Mouse (Mus musculus) heart, postnatal 10 days (tissue): Measurements from ENCODE around the gene Tmem115. TPM values are rescaled to one million over a fixed set of nuclear protein-coding genes. Genes with fewer than 3 reads are reported as not detected.

Experiments
- DNase-seq, 2 experiments: peaks; one replicate each; pipeline ENCODE4 v3.0.0; 2021
- intact Hi-C: fragments of 180-260 bp; cut with DNase I; formaldehyde crosslinking; loops from one replicate; pipeline ENCODE4 v1.15.1; 2025
- total RNA-seq, 2 experiments: library from RNA; stranded (reverse); gene quantifications; 2 replicates each; pipeline ENCODE4 v1.2.3; 2021

Gene Tmem115
- total RNA-seq, 2 experiments from 2014 or later = 25.0 to 26.5 TPM

DNA sequence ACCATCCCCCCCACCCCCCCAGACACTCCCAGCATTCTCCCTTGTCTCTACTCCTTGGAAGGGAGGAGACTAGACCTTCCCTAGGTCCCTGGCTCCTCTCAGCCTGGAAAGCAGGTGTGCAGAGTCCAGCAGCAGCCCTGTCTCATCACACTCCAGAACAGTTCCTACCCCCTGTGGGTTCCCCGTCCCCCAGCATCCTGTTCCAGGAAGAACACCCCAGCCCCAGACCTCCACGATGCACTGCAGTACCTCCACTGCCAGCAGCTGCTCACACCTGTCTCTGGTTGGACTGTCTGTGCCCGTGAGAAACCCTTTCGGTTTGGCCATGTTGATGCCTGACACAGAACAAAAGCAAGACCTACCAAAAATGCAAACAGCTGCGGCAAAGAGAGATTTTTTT, 12.6 kb upstream of the Tmem115 start:
- intact Hi-C loops = no loop called here
- no peak for DNase-seq

DNA sequence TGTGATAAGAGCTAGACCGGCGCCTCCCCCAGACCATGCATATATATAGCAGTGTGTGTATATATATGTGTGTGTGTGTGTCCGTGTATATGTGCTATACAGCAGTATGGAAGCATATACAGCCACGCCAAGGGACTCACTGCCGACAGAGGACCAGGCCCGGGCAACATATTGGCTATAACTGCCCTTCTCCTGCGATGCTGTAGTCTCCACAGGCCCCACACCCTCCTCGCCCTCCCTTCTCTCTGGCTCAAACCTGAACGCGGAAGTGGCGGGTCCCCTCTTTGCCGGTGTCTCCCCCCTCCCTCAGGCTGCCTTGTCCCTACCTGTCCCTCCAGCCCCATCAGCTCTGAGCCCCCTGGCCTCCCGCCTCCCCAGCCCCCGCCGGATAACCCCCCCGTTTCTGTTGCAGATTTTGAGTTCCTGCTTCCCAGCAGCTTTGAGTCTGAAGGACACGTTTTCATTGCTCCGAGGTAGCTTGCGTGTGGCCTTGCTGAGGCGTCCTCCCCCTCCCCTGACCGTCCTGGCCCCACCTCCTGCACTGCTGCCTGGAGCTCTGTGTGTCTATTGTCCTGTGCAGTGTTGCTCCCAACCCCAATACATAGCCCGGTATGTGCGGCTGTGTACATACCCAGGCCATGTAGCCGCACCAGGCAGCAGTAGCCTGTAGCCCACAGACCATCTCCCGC, 11.9 kb upstream of the Tmem115 start:
- intact Hi-C loops = no loop called here
- no peak for DNase-seq

DNA sequence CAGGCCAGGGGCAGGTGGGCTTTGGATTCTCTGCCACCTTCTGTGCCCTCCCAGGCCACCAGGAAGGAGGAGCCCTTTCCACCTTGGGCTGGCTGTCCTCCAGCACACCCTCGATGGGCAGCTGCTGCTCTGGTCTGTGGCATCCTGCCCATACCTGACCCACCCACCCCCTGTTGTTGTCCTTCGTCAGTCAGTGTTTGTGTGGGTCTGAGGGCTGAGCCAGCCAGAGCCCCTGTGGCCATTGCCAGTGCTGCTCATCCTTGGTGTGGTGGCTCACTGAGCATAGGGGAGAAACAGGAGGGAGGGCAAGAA, 11.4 kb upstream of the Tmem115 start:
- DNase-seq = no peak
- intact Hi-C loops = no loop called here

DNA sequence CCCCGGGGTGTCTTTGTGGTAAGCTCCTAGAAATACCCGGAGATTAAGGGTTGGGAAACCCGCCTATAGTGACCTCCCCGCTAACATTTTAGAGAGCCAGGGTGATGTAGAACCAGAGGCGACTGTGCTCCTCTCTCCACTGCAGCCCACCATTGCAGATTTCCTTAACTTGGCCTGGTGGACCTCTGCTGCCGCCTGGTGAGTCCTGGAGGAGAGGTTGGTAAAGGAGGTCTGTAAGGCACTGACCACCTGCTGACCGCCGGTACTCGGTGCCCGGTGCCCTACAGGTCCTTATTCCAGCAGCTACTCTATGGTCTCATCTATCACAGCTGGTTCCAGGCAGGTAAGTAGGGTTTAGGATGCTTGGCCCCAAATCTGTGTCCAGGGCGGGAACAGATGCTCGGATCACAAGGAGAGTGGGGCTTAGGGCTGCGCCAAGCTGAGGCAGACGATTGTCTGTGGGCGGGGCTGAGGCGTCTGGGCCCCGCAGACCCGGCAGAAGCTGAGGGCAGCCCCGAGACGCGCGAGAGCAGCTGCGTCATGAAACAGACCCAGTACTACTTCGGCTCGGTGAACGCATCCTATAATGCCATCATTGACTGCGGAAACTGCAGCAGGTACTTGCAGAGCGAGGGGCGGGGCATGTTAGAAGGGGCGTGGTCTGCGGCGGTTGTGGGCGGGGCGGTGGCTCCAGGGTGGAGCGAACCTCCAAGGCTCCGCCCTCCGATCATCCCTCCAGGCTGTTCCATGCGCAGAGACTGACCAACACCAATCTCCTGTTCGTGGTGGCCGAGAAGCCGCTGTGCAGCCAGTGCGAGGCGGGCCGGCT, 7.3 kb upstream of the Tmem115 start:
- peak; percentile 59 to 73 for DNase-seq
- intact Hi-C loops = no loop called here

- DNase-seq = peak; percentile 53 to 67
- intact Hi-C loops = no loop called here
These were observed 860 bp downstream of the Tmem115 start for GRCm38 (mm10) chr9:107534408-107535202.

GRCm38 (mm10) chr9:107538231-107538630, 4.5 kb downstream of the Tmem115 start:
- intact Hi-C loops = no loop called here
- no peak for DNase-seq

GRCm38 (mm10) chr9:107538711-107539110, 5.0 kb downstream of the Tmem115 start:
- no peak for DNase-seq
- intact Hi-C loops = no loop called here

DNA sequence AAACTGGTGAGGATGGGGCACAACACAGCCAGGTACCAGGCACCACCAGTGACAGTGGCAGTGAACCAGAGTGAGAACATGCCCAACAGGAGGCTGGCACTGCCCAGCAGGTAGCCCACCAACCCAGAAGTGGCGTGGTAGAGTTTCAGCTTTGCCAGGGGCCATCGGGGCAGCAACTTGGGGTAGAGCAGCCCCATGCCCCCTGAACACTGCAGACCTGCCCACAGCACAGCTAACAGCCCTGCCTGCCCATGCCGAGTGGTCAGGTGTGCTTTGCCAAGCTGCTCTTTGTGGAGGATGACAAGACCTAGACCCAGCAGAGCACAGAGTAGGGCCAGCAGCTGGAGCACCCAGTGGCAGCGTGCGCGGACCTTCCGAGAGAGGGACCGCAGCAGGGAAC, 6.2 kb downstream of the Tmem115 start:
- DNase-seq = no peak
- intact Hi-C loops = no loop called here

- intact Hi-C loops = no loop called here
- no peak for DNase-seq
These were observed 6.7 kb downstream of the Tmem115 start for GRCm38 (mm10) chr9:107540420-107540819.

DNA sequence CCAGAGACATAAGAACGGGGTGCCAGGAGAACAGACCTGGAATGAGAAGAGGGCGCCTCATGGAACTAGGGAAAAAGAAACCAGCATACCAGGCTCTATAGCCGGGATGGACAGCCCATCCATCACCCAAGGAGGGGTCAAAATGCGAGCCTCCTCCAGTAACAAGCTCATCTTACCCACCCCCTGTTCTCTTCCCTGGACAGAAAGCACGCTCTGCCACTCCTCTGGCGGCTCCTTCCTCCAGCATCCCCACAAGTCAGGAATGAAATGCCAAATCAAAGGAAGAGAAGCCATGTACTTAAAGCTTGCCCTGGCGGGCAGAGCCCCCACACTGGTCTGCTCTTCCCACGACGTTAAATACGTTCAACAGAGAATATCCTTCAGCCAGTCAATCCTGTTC, 7.3 kb downstream of the Tmem115 start:
- DNase-seq = no peak
- intact Hi-C loops = no loop called here

- peak; percentile 96 to 97 for DNase-seq
- intact Hi-C loops = no loop called here
These were observed 8.0 kb downstream of the Tmem115 start, which contains the start of the genes Cyb561d2 and Nprl2 for GRCm38 (mm10) chr9:107541474-107542351. Gene Cyb561d2 (minus strand): TSS chr9:107542193. Gene Nprl2 (plus strand): TSS chr9:107542226.

DNA sequence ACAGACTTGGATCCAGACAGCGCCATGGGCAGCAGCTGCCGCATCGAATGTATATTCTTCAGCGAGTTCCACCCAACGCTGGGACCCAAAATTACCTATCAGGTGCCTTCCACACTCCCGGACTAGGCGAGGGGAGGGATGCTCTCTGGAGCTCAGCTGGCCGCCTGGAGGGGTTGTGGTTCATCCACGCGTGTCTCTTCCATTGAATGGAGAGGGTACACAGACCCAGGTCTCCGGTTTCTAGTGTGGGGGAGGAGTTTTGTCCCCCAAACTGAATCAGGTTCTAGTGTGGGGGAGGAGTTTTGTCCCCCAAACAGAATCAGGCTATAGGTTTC, 8.6 kb downstream of the Tmem115 start:
- intact Hi-C loops = no loop called here
- DNase-seq = no peak

- no peak for DNase-seq
- intact Hi-C loops = no loop called here
These were observed 9.0 kb downstream of the Tmem115 start for GRCm38 (mm10) chr9:107542721-107543120.

DNA sequence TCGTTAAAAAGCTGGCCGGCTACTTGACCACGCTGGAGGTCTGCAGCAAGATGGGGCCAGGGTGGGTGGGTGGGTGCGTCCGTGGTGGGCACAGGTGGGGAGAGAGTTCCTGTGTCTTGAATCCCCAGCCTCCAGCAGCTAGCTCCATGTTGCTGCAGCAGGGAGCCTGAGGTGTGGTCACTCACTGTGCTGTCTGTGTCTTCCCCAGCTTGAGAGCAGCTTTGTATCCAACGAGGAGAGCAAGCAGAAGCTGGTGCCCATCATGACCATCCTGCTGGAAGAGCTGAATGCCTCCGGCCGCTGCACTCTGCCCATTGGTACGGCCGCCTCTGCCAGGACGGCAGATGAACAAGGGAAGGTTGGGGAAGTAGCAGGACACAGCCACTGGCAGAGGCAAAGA, 9.6 kb downstream of the Tmem115 start:
- intact Hi-C loops = no loop called here
- no peak for DNase-seq

DNA sequence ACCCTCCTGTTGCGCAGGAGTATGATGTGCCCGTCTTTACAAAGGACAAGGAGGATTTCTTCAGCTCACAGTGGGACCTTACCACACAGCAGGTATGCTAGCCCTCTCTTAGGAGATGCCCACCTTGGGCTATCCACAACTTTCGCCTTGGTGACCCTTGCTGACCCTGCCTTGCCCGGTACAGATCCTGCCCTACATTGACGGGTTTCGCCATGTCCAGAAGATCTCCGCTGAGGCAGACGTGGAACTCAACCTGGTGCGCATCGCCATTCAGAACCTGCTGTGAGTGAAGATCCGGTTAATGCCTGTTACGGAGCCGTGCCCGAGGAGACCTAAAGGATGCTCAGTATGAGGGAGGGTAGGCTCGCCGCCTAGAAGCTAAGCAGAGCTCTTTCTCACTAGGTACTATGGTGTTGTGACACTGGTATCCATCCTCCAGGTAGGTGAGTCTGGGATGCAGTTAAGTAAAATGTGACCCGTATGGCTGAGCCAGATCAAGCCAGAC, 10.5 kb downstream of the Tmem115 start:
- intact Hi-C loops = no loop called here
- DNase-seq = no peak

DNA sequence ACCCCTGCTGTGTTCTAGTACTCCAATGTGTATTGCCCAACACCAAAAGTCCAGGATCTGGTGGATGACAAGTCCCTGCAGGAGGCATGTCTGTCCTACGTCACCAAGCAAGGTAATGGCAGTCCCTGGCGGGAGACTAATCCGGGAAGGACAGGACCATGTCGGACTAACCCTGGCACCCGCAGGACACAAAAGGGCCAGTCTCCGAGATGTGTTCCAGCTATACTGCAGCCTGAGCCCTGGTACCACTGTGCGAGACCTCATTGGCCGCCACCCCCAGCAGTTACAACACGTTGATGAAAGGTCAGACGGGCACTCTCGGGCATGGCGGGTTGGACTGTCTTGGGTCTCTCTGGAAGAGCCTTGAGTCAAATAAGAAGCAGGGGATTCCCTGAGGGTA, 11.0 kb downstream of the Tmem115 start:
- intact Hi-C loops = no loop called here
- no peak for DNase-seq

- no peak for DNase-seq
- intact Hi-C loops = no loop called here
These were observed 11.5 kb downstream of the Tmem115 start for GRCm38 (mm10) chr9:107545199-107545598.

GRCm38 (mm10) chr9:107545602-107546001, 11.9 kb downstream of the Tmem115 start:
- intact Hi-C loops = no loop called here
- DNase-seq = peak; percentile 73 to 90

- DNase-seq = peak; percentile 90 to 94
- intact Hi-C loops = no loop called here
These were observed 13.3 kb downstream of the Tmem115 start, which contains the start of gene Zmynd10 for GRCm38 (mm10) chr9:107547026-107547425. Gene Zmynd10 (plus strand): TSS chr9:107547298.

- intact Hi-C loops = no loop called here
- DNase-seq = no peak
These were observed 14.2 kb downstream of the Tmem115 start for GRCm38 (mm10) chr9:107547957-107548356.
